Mouse (Mus musculus): ENCODE measurements at regions not wholly inside any gene's neighbourhood (a gene's known extent, or its start where the extent isn't known, plus 50 kb on each side); places are given as distances from the start of the nearest gene placed in this dataset.

DNA sequence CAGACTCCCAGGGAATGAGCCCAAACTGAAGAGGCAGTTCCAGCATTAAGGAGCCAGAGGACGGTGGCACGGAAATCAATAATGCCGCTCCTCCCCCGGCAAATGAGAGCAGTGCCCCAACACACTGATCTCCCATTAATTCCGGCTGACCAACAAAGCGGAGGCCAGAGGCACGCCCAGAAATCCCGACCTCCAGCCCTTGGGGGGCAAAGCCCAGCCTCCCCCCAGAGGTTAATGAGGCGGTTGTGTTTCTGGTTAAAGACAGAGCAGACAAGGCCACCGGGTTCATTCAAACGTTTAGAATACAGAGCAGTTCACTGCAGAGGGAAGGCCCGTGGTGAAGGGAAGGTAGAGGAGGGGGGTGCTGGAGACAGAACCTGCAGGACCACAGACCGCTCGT is 149.9 kb upstream of the Tshz3 start:
- no peak for DNase-seq

DNA sequence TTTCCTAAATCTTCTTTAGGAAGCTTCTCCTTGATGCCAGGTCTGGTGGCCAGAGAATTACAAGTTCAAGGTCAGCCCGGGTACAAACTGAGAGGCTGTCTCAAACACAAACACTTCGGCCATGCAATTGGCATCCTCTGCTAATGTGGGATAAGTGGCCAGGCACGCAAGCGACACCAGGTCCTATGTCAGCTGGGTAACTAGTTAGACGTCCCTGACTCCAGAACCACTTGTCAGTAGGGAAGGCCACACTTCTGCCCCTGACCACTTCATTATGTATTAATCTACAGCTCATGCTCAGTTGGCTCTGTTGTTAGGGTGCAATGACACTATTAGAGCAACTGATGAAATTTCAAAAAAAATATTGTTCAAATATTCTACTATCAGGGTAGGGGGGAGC is 149.5 kb upstream of the Tshz3 start:
- no peak for DNase-seq

DNA sequence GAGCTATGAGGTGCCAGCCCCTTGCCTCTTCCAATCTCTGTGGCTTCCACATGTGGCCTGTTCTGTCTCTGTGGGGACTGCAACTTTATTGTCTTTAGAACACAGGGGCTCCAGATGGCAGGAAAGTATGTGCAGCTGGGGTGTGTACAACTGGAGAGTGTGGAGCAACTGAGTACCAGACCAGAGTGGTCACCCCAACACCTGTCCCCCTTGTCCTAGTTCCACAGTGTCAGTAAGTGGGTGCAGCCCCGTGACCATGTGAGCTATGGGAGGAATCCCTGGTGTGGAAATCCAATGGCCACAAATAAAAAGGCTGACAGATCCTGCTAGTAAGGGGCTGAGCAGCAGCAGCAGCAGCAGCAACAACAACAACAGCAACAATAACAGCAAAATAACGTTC is 126.9 kb upstream of the Tshz3 start:
- DNase-seq, result no peak

GRCm38 (mm10) chr7:36582074-36582473 is 115.8 kb upstream of the Tshz3 start:
- DNase-seq, result no peak

DNA sequence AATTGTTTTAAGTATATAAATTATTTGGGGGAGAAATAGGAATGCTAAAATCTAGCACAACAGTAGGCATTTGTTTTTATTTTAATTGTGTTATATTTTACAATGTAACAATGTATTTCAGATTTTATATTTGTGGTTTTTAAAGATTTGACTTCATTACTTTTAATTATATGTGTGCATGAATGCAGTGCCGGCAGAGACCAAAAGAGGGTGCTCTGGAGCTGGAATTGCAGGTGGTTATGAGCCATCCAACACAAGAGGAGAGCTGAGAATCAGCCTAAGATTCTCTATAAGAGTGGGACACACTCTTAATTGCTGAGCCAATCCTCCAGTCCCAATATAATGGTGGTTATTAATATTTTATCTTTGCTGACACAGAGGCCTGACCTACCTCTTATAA is 112.9 kb upstream of the Tshz3 start:
- no peak for DNase-seq

GRCm38 (mm10) chr7:36591496-36591895 is 106.4 kb upstream of the Tshz3 start:
- DNase-seq, result no peak

- no peak for DNase-seq
Measured at GRCm38 (mm10) chr7:36596630-36597301, 101.2 kb upstream of the Tshz3 start.

DNA sequence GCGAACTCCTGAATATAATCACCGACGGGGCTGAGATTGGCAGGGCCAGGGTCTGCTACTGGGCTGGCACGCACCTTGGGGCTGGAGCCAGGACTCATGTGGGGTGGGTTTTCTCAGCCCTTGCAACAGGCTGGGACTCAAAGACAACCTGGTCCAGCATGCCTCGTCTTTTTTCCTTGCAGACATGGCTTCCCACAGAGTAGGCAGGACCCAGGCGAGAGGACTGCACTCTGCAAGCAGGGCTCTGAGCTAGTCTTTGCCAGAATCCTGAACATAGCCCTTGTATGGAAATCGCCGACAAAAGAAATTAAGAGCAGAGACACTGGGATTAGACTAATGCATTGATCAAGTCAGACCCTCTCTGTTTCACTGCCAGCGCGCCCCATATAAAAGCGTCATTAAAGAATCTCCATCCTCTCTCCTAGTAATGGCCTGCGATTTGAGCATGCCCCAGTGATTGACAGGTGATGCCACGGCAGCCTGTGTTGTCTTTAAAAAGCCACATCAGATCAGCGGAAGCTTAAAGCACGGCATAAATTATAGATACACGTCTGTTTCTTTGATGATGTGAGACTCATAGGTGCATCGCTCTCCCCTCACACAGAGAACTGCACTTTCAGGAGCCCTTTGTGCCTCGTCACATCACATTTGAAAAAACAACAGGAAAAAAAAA is 92.8 kb upstream of the Tshz3 start:
- DNase-seq, result peak in 1 of 2 experiments; percentile 7

GRCm38 (mm10) chr7:36620256-36620655 is 77.7 kb upstream of the Tshz3 start:
- DNase-seq, result no peak

- DNase-seq, result no peak
Measured at GRCm38 (mm10) chr7:36644252-36644651, 53.7 kb upstream of the Tshz3 start.

Small RNAs in the stretch of these regions (microRNA-seq; reads per million reads assigned to microRNA genes)
- 0 reads per million in 2 experiments for gene Gm25247

Measured in layer of hippocampus, postnatal 36 days (tissue).